Mouse (Mus musculus): ENCODE data around the gene Rmi2. TPM values are rescaled to one million over a fixed set of nuclear protein-coding genes. Genes with fewer than 3 reads are reported as not detected.

Rmi2 gene
- polyA plus RNA-seq (2015; fragmentation: Illumina TruSeq; extraction: RNeasy Lipid Tissue Mini Kit (QIAGEN cat#74804); ENCODE audit: insufficient read depth, low replicate concordance): 1.9 TPM

DNA sequence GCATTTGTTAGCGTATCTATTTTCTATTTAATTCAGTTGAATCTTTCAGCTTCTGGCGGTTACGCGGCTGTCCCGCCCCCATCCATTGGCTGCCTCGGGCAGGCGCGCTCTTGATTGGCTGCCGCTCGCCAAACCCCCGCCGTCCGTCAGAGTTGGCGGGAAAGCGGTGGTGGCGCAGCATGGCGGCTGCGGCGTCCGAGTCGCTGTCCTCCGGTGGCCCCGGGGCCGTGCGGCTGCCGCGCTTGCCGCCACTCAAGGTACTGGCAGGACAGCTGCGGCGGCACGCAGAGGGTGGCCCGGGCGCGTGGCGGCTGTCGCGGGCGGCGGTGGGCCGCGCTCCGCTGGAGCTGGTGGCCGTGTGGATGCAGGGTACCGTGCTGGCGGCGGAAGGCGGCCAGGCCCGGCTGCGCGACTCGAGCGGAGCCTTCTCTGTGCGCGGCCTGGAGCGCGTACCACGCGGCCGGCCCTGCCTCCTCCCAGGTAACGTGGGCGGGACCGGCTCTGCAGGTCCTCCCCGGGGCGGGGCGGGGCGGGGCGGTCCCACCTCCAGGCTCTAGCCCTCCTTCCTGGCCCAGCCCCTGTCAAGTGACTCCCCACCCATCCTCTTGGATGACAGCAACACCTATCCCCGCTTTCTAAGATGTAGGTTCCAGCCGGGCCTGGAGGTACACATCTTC lies at the start of gene Rmi2:
Gene Rmi2 (plus strand): TSS at position 149 of the 677 bp plus-strand sequence.

DNA sequence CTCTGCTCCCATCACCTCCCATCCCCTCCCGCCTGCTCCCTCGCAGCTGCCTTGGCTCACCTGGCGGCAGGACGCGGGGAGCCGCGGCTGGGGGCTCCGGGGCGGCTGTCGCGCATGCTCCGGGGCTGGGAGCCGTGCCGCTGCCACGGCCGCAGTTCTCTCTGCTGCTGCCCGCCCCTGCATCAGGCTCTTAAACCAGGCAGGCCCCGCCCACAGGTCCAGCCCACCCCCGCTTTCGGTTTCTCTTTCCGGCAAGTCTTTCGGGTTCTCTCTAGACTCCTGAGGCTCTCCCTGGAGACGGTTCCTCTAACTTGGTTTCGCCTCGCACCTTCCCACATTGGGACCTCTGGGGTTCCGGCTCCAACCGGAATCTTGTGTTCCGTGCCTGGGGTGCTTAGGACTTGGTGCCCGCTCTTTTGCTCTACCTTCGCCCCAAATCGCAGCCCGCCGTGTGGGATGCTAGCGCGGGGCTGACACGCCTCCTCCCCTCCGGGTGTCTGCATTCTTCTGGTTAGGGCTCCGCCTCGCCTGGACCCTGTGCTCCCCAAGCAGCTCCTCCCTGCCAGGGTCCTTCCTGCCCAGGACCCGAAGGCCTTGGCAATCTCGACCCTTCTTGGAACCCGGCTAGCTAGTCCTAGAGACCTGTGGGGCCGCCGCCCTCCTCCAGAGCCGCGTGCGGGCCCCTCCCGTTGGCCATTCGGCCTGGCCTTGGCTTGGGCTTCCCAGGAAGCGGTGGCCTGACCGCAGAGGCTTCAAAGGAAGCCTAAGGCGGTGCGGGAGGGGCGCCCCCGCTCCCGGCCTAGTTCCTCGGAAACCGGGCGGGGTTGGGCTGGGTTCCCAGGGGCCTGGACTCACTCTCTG lies 49.3 kb upstream of the Rmi2 start, which contains the start of gene Socs1:
Gene Socs1 (minus strand): TSS at position 166 of the 861 bp plus-strand sequence.

DNA sequence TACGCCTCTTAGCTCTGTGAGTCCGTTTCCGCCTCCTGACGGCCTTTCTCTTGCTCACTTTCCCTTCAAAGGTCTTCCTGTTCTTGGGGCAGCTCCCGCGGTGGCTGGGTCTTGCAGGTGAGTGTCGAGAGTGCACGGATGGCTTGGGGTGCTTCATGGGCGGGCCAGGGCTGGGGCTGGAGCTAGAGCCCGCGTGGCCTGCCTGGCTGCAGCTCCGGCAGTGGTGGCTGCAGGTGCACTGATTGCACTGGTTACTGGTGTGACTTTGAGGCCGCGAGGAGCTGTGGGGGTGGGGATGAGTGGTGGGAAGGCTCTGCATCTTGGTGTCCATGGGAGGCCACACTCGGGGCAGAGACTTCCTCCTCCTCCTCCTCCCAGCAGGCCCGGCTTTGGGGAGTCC lies 46.6 kb upstream of the Rmi2 start, which contains the start of gene Tnp2:
Gene Tnp2 (minus strand): TSS at position 390 of the 400 bp plus-strand sequence.

DNA sequence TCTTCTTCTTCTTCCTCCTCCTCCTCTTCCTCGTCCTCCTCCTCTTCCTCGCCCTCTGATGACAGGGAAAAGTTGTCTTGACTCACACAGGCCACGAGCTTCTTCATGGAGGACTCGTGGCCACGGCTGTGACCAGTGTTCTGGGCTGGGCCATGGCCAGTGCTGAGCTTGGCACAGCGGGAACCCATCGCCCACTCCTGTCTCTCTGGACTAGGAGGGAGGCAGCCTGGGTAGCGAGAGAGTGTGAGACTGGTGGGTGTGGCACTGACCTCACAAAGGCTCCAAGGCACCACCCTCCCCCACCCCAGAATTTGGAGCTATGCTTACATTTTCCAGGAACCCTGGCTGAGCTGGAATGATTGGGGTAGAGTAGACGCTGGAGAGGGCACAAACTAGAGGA lies 44.2 kb upstream of the Rmi2 start, which contains the start of gene Prm3:
Gene Prm3 (minus strand): TSS at position 213 of the 400 bp plus-strand sequence.

DNA sequence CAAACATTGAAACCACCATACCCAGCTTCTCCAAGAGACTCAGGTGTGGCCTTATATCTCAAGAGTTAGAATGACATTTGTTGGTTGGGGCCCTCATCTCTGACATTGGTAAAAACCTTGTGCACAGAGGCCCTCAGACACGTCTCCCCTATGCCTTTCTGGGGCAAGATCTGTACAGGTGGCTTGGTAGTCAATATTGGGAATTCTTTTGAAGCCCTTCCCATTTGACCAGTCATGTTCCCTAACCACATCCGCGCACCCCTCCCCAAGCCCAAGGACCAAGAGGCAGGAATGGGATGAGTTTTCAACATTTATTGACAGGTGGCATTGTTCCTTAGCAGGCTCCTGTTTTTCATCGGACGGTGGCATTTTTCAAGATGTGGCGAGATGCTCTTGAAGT lies 38.8 kb upstream of the Rmi2 start, which contains the start of gene Prm2:
Gene Prm2 (minus strand): TSS at position 101 of the 400 bp plus-strand sequence.

DNA sequence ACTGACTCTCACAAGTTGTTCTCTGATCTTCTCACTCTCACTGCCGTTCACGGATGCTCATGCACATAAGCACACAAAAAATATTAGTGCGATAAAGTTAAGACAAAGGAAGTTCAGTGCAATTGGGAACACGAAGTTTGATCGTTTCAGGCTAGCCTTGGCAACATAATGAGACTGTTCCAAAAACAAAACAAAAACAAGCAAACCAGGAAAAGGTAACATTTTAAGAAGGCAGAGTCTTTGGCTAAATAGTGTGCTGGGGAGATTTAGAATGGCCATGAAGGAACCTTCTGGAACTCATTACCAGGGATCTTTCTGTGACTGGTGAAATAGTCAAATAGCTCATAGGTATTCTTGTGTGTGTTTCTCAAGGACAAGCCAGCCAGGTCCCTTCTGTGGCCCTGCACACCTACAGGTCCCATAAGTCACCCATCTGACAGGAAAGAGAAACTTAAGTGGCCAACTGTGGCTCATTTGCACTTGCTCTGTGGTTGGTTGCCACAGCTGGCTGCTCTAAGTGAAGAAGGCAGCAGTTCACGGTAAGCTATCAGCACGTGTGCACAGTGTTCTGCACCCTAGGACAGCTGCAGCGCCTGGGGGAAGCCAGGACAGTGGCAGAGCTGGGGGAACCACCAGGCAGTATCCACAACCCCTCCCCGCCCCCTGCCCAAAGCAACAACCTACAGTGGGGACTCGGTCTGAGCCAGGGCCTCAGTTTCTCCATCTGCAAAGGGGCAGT lies 28.9 kb upstream of the Rmi2 start, which contains the start of gene Prm1:
Gene Prm1 (minus strand): TSS at position 51 of the 739 bp plus-strand sequence.

DNA sequence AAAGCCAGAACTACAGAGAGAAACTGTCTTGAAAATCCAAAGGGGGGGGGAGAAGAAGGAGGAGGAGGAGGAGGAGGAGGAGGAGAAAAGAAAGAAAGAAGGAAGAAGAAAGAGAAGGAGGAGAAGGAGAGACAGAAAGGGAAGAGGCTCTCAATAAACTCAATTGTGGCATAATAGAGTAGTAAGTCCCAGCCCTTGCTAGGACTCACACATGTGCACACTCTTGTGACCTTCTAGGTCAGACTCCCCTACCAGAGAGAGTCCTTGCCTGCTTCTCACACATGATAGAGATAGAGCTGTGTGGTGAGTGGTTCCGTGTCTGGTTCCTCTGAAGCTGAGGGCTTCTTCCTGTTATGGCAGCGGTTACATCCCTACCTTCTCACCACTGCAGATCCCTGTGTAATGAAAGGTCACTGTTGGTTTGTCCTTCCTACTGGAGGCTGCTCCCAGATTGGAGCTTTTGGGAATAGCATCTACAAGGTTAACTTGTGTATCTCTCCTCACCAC lies 21.9 kb upstream of the Rmi2 start, which contains the start of gene Gm11172:
Gene Gm11172 (plus strand): TSS at position 51 of the 507 bp plus-strand sequence.

Other genes starting within 250 kb of the Rmi2 start
- 0.91 TPM for gene Socs1, start 49.5 kb upstream of the Rmi2 start, polyA plus RNA-seq (2015; fragmentation: Illumina TruSeq; extraction: RNeasy Lipid Tissue Mini Kit (QIAGEN cat#74804); ENCODE audit: insufficient read depth, low replicate concordance)
- not detected for gene Tnp2, start 46.4 kb upstream of the Rmi2 start, polyA plus RNA-seq (2015; fragmentation: Illumina TruSeq; extraction: RNeasy Lipid Tissue Mini Kit (QIAGEN cat#74804); ENCODE audit: insufficient read depth, low replicate concordance)
- gene Prm3, start 44.1 kb upstream of the Rmi2 start, polyA plus RNA-seq (2015; fragmentation: Illumina TruSeq; extraction: RNeasy Lipid Tissue Mini Kit (QIAGEN cat#74804); ENCODE audit: insufficient read depth, low replicate concordance): not detected
- not detected for gene Prm2, start 38.9 kb upstream of the Rmi2 start, polyA plus RNA-seq (2015; fragmentation: Illumina TruSeq; extraction: RNeasy Lipid Tissue Mini Kit (QIAGEN cat#74804); ENCODE audit: insufficient read depth, low replicate concordance)
- gene Prm1, start 29.2 kb upstream of the Rmi2 start, polyA plus RNA-seq (2015; fragmentation: Illumina TruSeq; extraction: RNeasy Lipid Tissue Mini Kit (QIAGEN cat#74804); ENCODE audit: insufficient read depth, low replicate concordance): not detected
- gene Gm11172, start 22.1 kb upstream of the Rmi2 start, polyA plus RNA-seq (2015; fragmentation: Illumina TruSeq; extraction: RNeasy Lipid Tissue Mini Kit (QIAGEN cat#74804); ENCODE audit: insufficient read depth, low replicate concordance): not detected
- 256 TPM for gene Snn, start 225.9 kb downstream of the Rmi2 start, polyA plus RNA-seq (2015; fragmentation: Illumina TruSeq; extraction: RNeasy Lipid Tissue Mini Kit (QIAGEN cat#74804); ENCODE audit: insufficient read depth, low replicate concordance)
- 50.1 TPM for gene Litaf, start 231.1 kb downstream of the Rmi2 start, polyA plus RNA-seq (2015; fragmentation: Illumina TruSeq; extraction: RNeasy Lipid Tissue Mini Kit (QIAGEN cat#74804); ENCODE audit: insufficient read depth, low replicate concordance)

Data from spleen, adult 10 weeks (tissue).